Mouse (Mus musculus): ENCODE results near the gene Olfr642. TPM values are rescaled to one million over a fixed set of nuclear protein-coding genes. Genes with fewer than 3 reads are reported as not detected.

Olfr642 gene
- polyA plus RNA-seq, 1 experiment from 2014 or later = not detected

DNA sequence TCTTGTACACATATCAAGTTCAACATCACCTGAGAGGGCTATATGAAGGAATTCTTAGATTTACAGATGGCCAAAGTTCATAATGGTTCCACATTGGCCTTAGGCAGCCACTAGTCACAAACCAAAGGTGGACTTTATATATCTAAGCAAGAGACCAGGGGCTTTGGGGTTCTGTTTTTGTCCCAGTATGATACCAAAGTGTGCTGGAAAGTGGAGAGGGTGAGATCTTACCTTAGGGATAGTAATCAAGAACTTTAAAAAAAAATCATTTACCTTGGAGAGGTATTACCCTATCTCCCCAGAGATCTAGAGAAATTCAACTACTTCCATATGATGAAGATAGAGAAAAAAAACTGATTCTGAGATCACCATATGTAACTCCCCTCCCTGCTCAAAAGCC is 35.3 kb downstream of the Olfr642 start, which contains the start of gene Olfr639:
TSS of gene Olfr639 (minus strand) at position 101 of the 400 bp plus-strand sequence.
- Histone ChIP-seq H3K4me1 (replicated peaks) (no peaks in the 10 kb centered on the region), H3K9me3 (replicated peaks) (0 out of 2 replicates have a peak, but pooled peaks cover 5% of the 10 kb centered on the region), H3K9ac (no peak within 1 kb of the TSS), H3K27me3 (replicated peaks) (no peaks in the 10 kb centered on the region), H3K27ac (ENCODE audit: poor library complexity, severe bottlenecking) (no peak within 1 kb of the TSS), H3K4me3 (no peak within 1 kb of the TSS), H3K4me2 (no peak within 1 kb of the TSS), H3K36me3 (no peaks in the 10 kb centered on the region)
- no peak for ATAC-seq (ENCODE audit: insufficient number of reproducible peaks, low FRiP score)

DNA sequence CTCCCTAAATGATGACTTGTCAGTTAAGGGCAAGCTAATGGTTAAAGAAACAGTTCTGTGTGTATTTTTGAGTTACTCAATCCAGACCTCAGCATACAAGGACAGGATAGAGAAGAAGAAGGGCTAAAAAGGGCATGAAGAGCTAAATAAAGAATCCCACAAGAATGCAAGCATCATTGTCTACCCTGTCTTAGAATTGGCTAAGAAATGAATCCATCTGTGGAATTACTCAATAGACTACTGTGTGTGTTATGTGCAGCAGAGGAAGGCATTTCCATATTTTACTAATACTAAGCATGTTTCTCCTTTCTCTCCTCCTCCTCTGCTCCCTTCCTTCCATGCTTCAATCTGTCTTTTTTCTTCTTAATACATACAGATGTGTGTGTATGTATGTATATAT is 53.3 kb downstream of the Olfr642 start:
- H3K27ac ChIP-seq (ENCODE audit: poor library complexity, severe bottlenecking) = no peak overlapping the region
- H3K27me3 ChIP-seq (replicated peaks) = no peaks in the 10 kb centered on the region
- ATAC-seq (ENCODE audit: insufficient number of reproducible peaks, low FRiP score) = no peak
- no peaks in the 10 kb centered on the region for H3K9me3 ChIP-seq (replicated peaks)
- H3K36me3 ChIP-seq = no peaks in the 10 kb centered on the region
- no peaks in the 10 kb centered on the region for H3K4me1 ChIP-seq (replicated peaks)
- H3K4me3 ChIP-seq = no peak overlapping the region
- H3K4me2 ChIP-seq = no peak overlapping the region
- H3K9ac ChIP-seq = no peak overlapping the region

DNA sequence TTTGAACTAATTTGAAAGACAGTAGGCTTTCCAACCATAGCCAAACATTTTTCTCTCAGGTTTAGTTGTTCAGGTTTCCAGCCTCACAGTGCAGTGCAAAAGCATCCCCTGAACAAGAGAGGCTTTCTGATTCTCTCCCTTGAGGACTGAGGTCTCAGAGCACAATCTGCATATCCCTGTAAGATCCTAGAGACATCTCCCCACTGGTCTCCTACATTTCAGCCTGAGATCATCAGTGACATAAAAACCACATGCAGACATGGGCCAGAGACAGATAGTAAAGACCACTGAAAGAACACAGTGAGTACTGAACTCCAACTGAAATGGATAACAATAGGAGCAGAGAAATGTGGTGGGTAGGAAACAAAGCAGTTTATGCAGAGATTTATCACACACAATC is 54.0 kb downstream of the Olfr642 start, which contains the start of gene Olfr638:
TSS of gene Olfr638 (plus strand) at position 301 of the 400 bp plus-strand sequence.
- Histone ChIP-seq H3K36me3 (no peaks in the 10 kb centered on the region), H3K9me3 (replicated peaks) (no peaks in the 10 kb centered on the region), H3K4me1 (replicated peaks) (no peaks in the 10 kb centered on the region), H3K4me3 (no peak within 1 kb of the TSS), H3K27ac (ENCODE audit: poor library complexity, severe bottlenecking) (no peak within 1 kb of the TSS), H3K9ac (no peak within 1 kb of the TSS), H3K27me3 (replicated peaks) (no peaks in the 10 kb centered on the region), H3K4me2 (no peak within 1 kb of the TSS)
- ATAC-seq (ENCODE audit: insufficient number of reproducible peaks, low FRiP score) = no peak

Other genes with a start within 250 kb of the Olfr642 start
- 3,072 and 3,403 TPM in 2 replicates for gene Hbb-bt, start 238.7 kb downstream of the Olfr642 start, polyA plus RNA-seq (2016; fragmentation: Nextera tagmentation; extraction: Ambion mirVana)
- gene Hbb-bs, start 224.6 kb downstream of the Olfr642 start, polyA plus RNA-seq (2016; fragmentation: Nextera tagmentation; extraction: Ambion mirVana) = 2,689 and 3,022 TPM in 2 replicates
- gene Hbb-bh2, start 212.1 kb downstream of the Olfr642 start, polyA plus RNA-seq (2016; fragmentation: Nextera tagmentation; extraction: Ambion mirVana) = 0.50 and 0.56 TPM in 2 replicates
- gene Hbb-bh1, start 209.5 kb downstream of the Olfr642 start, polyA plus RNA-seq (2016; fragmentation: Nextera tagmentation; extraction: Ambion mirVana) = 2,015 and 2,280 TPM in 2 replicates
- gene Hbb-y, start 199.4 kb downstream of the Olfr642 start, polyA plus RNA-seq (2016; fragmentation: Nextera tagmentation; extraction: Ambion mirVana) = 31,254 and 35,001 TPM in 2 replicates
- not detected in 2 replicates for gene Olfr66, start 166.4 kb downstream of the Olfr642 start, polyA plus RNA-seq (2016; fragmentation: Nextera tagmentation; extraction: Ambion mirVana)
- not detected in 2 replicates for gene Olfr64, start 158.2 kb downstream of the Olfr642 start, polyA plus RNA-seq (2016; fragmentation: Nextera tagmentation; extraction: Ambion mirVana)
- not detected in 2 replicates for gene Olfr65, start 149.2 kb downstream of the Olfr642 start, polyA plus RNA-seq (2016; fragmentation: Nextera tagmentation; extraction: Ambion mirVana)
- gene Olfr631, start 123.8 kb downstream of the Olfr642 start, polyA plus RNA-seq (2016; fragmentation: Nextera tagmentation; extraction: Ambion mirVana) = not detected in 2 replicates
- gene Olfr632, start 118.3 kb downstream of the Olfr642 start, polyA plus RNA-seq (2016; fragmentation: Nextera tagmentation; extraction: Ambion mirVana) = not detected in 2 replicates
- gene Olfr633, start 108.2 kb downstream of the Olfr642 start, polyA plus RNA-seq (2016; fragmentation: Nextera tagmentation; extraction: Ambion mirVana) = not detected in 2 replicates
- not detected in 2 replicates for gene Olfr635, start 81.5 kb downstream of the Olfr642 start, polyA plus RNA-seq (2016; fragmentation: Nextera tagmentation; extraction: Ambion mirVana)
- gene Olfr638, start 53.9 kb downstream of the Olfr642 start, polyA plus RNA-seq (2016; fragmentation: Nextera tagmentation; extraction: Ambion mirVana) = 0.18 TPM in 1 of 2 replicates, not detected in the other
- 0.03 and 0.04 TPM in 2 replicates for gene Olfr639, start 35.4 kb downstream of the Olfr642 start, polyA plus RNA-seq (2016; fragmentation: Nextera tagmentation; extraction: Ambion mirVana)
- gene Olfr640, start 27.1 kb downstream of the Olfr642 start, polyA plus RNA-seq (2016; fragmentation: Nextera tagmentation; extraction: Ambion mirVana) = not detected in 2 replicates
- gene Olfr641, start 17.2 kb downstream of the Olfr642 start, polyA plus RNA-seq (2016; fragmentation: Nextera tagmentation; extraction: Ambion mirVana) = not detected in 2 replicates
- gene 4930516K23Rik, start 8.8 kb upstream of the Olfr642 start, polyA plus RNA-seq (2016; fragmentation: Nextera tagmentation; extraction: Ambion mirVana) = not detected in 2 replicates
- not detected in 2 replicates for gene Olfr644, start 19.2 kb upstream of the Olfr642 start, polyA plus RNA-seq (2016; fragmentation: Nextera tagmentation; extraction: Ambion mirVana)
- not detected in 2 replicates for gene Olfr645, start 32.8 kb upstream of the Olfr642 start, polyA plus RNA-seq (2016; fragmentation: Nextera tagmentation; extraction: Ambion mirVana)
- gene Olfr646, start 52.2 kb upstream of the Olfr642 start, polyA plus RNA-seq (2016; fragmentation: Nextera tagmentation; extraction: Ambion mirVana) = not detected in 2 replicates
- gene Ubqln5, start 77.2 kb upstream of the Olfr642 start, polyA plus RNA-seq (2016; fragmentation: Nextera tagmentation; extraction: Ambion mirVana) = not detected in 2 replicates
- gene Olfr643, start 84.7 kb upstream of the Olfr642 start, polyA plus RNA-seq (2016; fragmentation: Nextera tagmentation; extraction: Ambion mirVana) = not detected in 2 replicates
- not detected in 2 replicates for gene Ubqln3, start 90.6 kb upstream of the Olfr642 start, polyA plus RNA-seq (2016; fragmentation: Nextera tagmentation; extraction: Ambion mirVana)
- gene Ubqlnl, start 97.9 kb upstream of the Olfr642 start, polyA plus RNA-seq (2016; fragmentation: Nextera tagmentation; extraction: Ambion mirVana) = not detected in 2 replicates
- not detected in 2 replicates for gene Olfm5, start 112.2 kb upstream of the Olfr642 start, polyA plus RNA-seq (2016; fragmentation: Nextera tagmentation; extraction: Ambion mirVana)
- 0.28 and 0.32 TPM in 2 replicates for gene Olfr648, start 130.7 kb upstream of the Olfr642 start, polyA plus RNA-seq (2016; fragmentation: Nextera tagmentation; extraction: Ambion mirVana)
- not detected in 2 replicates for gene Olfr649, start 143.3 kb upstream of the Olfr642 start, polyA plus RNA-seq (2016; fragmentation: Nextera tagmentation; extraction: Ambion mirVana)
- 7.6 and 7.7 TPM in 2 replicates for gene Trim6, start 166.1 kb upstream of the Olfr642 start, polyA plus RNA-seq (2016; fragmentation: Nextera tagmentation; extraction: Ambion mirVana)
- gene Trim34a, start 191.8 kb upstream of the Olfr642 start, polyA plus RNA-seq (2016; fragmentation: Nextera tagmentation; extraction: Ambion mirVana) = 2.4 TPM in 2 replicates
- 0.53 and 0.64 TPM in 2 replicates for gene Trim5, start 235.4 kb upstream of the Olfr642 start, polyA plus RNA-seq (2016; fragmentation: Nextera tagmentation; extraction: Ambion mirVana)